Mouse (Mus musculus) liver, postnatal 0 days (tissue): ENCODE measurements at regions not wholly inside any gene's neighbourhood (a gene's known extent, or its start where the extent isn't known, plus 50 kb on each side); places are given as distances from the start of the nearest gene placed in this dataset.

Experiments
- CTCF ChIP-seq: sonication (generic); IDR thresholded peaks from 2 replicates; pipeline ENCODE4 v1.5.1; 2016; ENCODE audit warnings: antibody characterized with exemption, low read depth
- EP300 ChIP-seq: IDR thresholded peaks from 2 replicates; pipeline ENCODE4 v1.6.1; 2016; ENCODE audit warnings: antibody characterized with exemption, low read depth, mild to moderate bottlenecking

- TF ChIP-seq CTCF (no peak), EP300 (no peak)
Observed at GRCm38 (mm10) chr13:101301361-101301760, 466.7 kb downstream of the Pik3r1 start.
